Mouse (Mus musculus): ENCODE measurements around the gene Sh3bp5. TPM values are rescaled to one million over a fixed set of nuclear protein-coding genes. Genes with fewer than 3 reads are reported as not detected.

The Sh3bp5 gene
- polyA plus RNA-seq, 1 experiment: 43.4 TPM

DNA sequence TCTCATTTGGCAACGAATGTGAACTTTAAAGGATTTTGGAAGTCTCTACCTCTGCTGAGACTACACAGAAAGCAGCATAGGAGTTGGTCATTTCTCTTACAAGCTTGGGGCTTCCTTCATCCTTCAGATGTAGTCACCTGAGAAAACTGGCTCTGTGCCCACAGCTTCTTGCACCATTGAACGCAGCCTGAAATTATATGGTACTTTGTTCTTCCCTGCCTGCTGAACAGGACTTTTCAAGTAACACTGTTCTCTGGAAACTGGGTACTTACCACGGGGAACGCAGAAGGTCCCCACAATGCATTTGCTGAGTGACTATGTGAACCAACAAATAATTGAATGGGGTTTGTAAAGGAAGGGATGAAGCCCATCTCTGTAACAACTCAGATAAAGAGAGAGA is 112.7 kb downstream of the Sh3bp5 start:
- peaks cover 5% of the 10 kb centered on the region; the same call in 1 of the 2 replicates for H3K4me1 ChIP-seq (ENCODE audit: control insufficient read depth, insufficient read depth, low read length)
- 47% methylated on average over 4 of the region's 4 CpGs for WGBS
- no peaks in the 10 kb centered on the region for H3K36me3 ChIP-seq (ENCODE audit: control insufficient read depth, insufficient read depth, low read length)
- H3K27me3 ChIP-seq (replicated peaks; ENCODE audit: control insufficient read depth, insufficient read depth, low read length): no peaks in the 10 kb centered on the region
- TF ChIP-seq POLR2A (IDR thresholded peaks at IDR 0.05; ENCODE audit: low read depth, low read length) (no peak), CTCF (conservative IDR thresholded peaks at IDR 0.05; ENCODE audit: insufficient read depth, insufficient read length, low read depth, low read length) (no peak)
- H3K4me3 ChIP-seq (ENCODE audit: insufficient read depth, low read depth, low read length): no peak overlapping the region
- H3K27ac ChIP-seq (ENCODE audit: insufficient read depth, low read depth, low read length): no peak overlapping the region
- DNase-seq: peak; percentile 34

DNA sequence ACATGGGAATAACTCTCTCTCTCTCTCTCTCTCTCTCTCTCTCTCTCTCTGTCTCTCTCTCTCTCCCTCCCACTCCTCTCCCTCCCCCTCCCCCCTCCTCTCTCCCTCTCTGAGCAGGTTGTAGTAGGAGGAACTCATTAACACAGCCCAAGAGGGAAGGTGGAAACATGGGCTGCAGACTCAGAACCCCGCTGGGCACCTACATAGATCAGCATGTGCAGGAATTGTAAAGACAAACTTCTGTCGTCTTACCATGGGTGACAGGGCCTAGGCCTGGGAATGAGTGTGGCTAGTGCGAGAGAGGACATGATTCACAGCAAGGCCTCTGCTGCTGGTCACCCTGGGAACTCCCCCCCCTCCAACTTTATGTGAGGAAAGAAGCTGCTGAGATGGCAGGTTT is 113.7 kb downstream of the Sh3bp5 start:
- no peak overlapping the region for H3K4me3 ChIP-seq (ENCODE audit: insufficient read depth, low read depth, low read length)
- H3K27ac ChIP-seq (ENCODE audit: insufficient read depth, low read depth, low read length): no peak overlapping the region
- H3K27me3 ChIP-seq (replicated peaks; ENCODE audit: control insufficient read depth, insufficient read depth, low read length): no peaks in the 10 kb centered on the region
- TF ChIP-seq POLR2A (IDR thresholded peaks at IDR 0.05; ENCODE audit: low read depth, low read length) (no peak), CTCF (conservative IDR thresholded peaks at IDR 0.05; ENCODE audit: insufficient read depth, insufficient read length, low read depth, low read length) (no peak)
- no peaks in the 10 kb centered on the region for H3K36me3 ChIP-seq (ENCODE audit: control insufficient read depth, insufficient read depth, low read length)
- WGBS: 93% methylated on average over 3 of the region's 3 CpGs
- H3K4me1 ChIP-seq (ENCODE audit: control insufficient read depth, insufficient read depth, low read length): peaks cover 5% of the 10 kb centered on the region; the same call in 1 of the 2 replicates
- no peak for DNase-seq

DNA sequence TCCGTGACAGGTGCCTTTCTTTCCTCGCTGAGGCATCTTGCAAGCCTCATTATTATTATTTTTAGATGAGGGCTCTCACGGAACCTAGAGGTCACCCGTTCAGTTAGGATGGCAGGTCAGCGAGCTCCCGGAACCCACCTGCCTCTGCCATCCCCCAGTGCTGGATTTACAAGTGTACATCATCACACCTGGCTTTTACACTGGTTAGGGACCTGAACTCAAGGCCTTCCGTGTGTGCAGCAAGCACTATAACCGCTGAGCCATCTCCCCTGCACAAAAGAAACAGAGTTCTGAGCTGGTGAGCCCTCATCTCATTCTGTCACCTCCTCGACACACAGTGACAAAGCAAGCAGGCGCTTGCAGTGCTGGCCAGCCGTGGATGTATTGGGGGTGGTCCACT is 114.7 kb downstream of the Sh3bp5 start:
- no peak for TF ChIP-seq POLR2A (IDR thresholded peaks at IDR 0.05; ENCODE audit: low read depth, low read length)
- TF ChIP-seq CTCF (conservative IDR thresholded peaks at IDR 0.05; ENCODE audit: insufficient read depth, insufficient read length, low read depth, low read length): no peak
- WGBS: 94% methylated on average over 11 of the region's 11 CpGs
- Histone ChIP-seq H3K27ac (ENCODE audit: insufficient read depth, low read depth, low read length) (no peak overlapping the region), H3K36me3 (ENCODE audit: control insufficient read depth, insufficient read depth, low read length) (no peaks in the 10 kb centered on the region), H3K4me1 (ENCODE audit: control insufficient read depth, insufficient read depth, low read length) (peaks cover 5% of the 10 kb centered on the region; the same call in 1 of the 2 replicates), H3K4me3 (ENCODE audit: insufficient read depth, low read depth, low read length) (no peak overlapping the region), H3K27me3 (replicated peaks; ENCODE audit: control insufficient read depth, insufficient read depth, low read length) (no peaks in the 10 kb centered on the region)
- DNase-seq: no peak

DNA sequence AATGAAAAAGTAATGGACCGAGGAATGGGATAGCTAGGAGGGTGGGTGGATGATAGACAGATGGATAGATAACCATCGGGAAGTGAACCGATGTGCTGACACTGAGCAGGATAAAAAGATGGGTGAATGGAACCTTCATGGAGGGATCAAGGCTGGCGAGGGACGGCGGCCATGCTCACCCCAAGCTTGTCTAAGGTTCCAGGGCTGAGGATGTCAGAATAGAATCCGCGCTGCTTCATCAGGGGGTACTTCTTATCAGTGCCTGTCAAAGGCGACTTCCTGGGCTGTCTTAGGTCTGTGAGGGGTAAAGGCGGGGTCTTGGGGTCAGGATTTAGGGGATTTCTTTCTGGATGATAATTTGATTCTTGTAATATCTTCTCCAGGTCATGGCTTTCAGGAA is 116.3 kb downstream of the Sh3bp5 start:
- Histone ChIP-seq H3K27ac (ENCODE audit: insufficient read depth, low read depth, low read length) (no peak overlapping the region), H3K4me3 (ENCODE audit: insufficient read depth, low read depth, low read length) (no peak overlapping the region), H3K36me3 (ENCODE audit: control insufficient read depth, insufficient read depth, low read length) (no peaks in the 10 kb centered on the region), H3K27me3 (replicated peaks; ENCODE audit: control insufficient read depth, insufficient read depth, low read length) (no peaks in the 10 kb centered on the region), H3K4me1 (ENCODE audit: control insufficient read depth, insufficient read depth, low read length) (peaks cover 5% of the 10 kb centered on the region; the same call in 1 of the 2 replicates)
- 88% methylated on average over 10 of the region's 10 CpGs for WGBS
- TF ChIP-seq POLR2A (IDR thresholded peaks at IDR 0.05; ENCODE audit: low read depth, low read length): no peak
- TF ChIP-seq CTCF (conservative IDR thresholded peaks at IDR 0.05; ENCODE audit: insufficient read depth, insufficient read length, low read depth, low read length): no peak
- DNase-seq: no peak

DNA sequence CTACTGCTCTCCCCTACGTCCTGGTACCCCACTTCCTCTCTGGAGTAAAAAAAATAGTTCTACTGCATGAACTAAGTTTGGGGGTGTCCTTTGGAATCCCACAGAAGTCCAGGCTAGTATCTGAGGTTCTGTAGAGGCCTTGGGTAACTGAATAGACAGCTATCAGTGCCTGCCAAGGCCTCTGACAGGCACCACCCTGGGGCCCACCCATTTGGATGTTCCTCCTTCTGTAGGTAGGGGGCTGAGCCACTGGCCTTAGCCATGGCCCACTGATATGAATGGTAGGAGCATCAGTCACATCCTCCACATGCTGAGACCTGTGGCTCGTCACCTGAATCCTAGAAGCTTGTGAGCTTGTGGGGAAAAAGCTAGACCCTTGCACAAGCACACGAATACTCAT is 118.1 kb downstream of the Sh3bp5 start:
- no peaks in the 10 kb centered on the region for H3K36me3 ChIP-seq (ENCODE audit: control insufficient read depth, insufficient read depth, low read length)
- no peak for TF ChIP-seq POLR2A (IDR thresholded peaks at IDR 0.05; ENCODE audit: low read depth, low read length)
- TF ChIP-seq CTCF (conservative IDR thresholded peaks at IDR 0.05; ENCODE audit: insufficient read depth, insufficient read length, low read depth, low read length): no peak
- WGBS: 94% methylated on average over 3 of the region's 3 CpGs
- H3K27me3 ChIP-seq (replicated peaks; ENCODE audit: control insufficient read depth, insufficient read depth, low read length): no peaks in the 10 kb centered on the region
- H3K4me1 ChIP-seq (ENCODE audit: control insufficient read depth, insufficient read depth, low read length): no peaks in the 10 kb centered on the region
- H3K27ac ChIP-seq (ENCODE audit: insufficient read depth, low read depth, low read length): no peak overlapping the region
- no peak for DNase-seq
- no peak overlapping the region for H3K4me3 ChIP-seq (ENCODE audit: insufficient read depth, low read depth, low read length)

DNA sequence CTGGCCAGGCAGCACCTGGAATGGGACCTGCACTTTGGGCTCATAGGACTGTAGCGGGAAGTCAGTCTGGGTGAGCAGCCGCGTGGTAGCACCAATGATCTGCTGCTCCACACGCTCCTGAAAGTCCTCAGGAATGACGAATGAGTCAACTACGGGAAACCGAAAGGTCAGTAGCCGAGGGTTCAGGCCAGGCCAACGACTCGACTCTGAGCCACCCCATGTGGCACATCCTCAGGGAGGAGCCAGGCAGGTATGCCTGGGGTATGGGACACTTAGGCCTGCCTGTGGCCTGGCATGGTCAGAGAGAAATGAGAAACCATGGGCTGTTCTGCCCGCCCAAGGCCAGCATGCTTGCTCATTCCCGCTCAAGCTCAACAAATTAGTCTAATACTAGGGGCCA is 119.3 kb downstream of the Sh3bp5 start:
- Histone ChIP-seq H3K4me1 (ENCODE audit: control insufficient read depth, insufficient read depth, low read length) (no peaks in the 10 kb centered on the region), H3K4me3 (ENCODE audit: insufficient read depth, low read depth, low read length) (no peak overlapping the region), H3K36me3 (ENCODE audit: control insufficient read depth, insufficient read depth, low read length) (no peaks in the 10 kb centered on the region), H3K27me3 (replicated peaks; ENCODE audit: control insufficient read depth, insufficient read depth, low read length) (no peaks in the 10 kb centered on the region), H3K27ac (ENCODE audit: insufficient read depth, low read depth, low read length) (no peak overlapping the region)
- DNase-seq: no peak
- TF ChIP-seq CTCF (conservative IDR thresholded peaks at IDR 0.05; ENCODE audit: insufficient read depth, insufficient read length, low read depth, low read length) (no peak), POLR2A (IDR thresholded peaks at IDR 0.05; ENCODE audit: low read depth, low read length) (no peak)
- WGBS: 42% methylated on average over 12 of the region's 12 CpGs

DNA sequence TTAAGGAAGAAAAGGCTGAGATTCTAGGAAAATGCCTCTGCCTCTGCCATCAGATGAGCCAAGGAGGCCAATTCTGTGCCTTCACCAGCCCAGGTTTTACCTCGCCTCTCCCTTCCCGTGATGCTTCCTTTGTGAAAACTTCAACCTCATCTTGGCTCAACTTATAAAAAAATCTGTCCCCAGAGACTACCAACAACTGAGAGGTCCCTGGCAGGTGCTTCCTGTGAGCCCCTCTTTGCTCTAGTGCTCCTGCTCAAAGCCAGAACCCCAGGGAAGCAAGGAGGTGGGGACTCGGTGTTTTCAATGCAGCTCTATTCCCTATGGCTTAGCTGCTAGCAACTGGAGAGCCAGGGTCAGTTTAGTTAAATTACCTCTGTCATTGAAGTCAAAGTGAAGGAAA is 122.7 kb downstream of the Sh3bp5 start:
- WGBS: 45% methylated on average over 3 of the region's 3 CpGs
- TF ChIP-seq POLR2A (IDR thresholded peaks at IDR 0.05; ENCODE audit: low read depth, low read length): no peak
- no peak for TF ChIP-seq CTCF (conservative IDR thresholded peaks at IDR 0.05; ENCODE audit: insufficient read depth, insufficient read length, low read depth, low read length)
- H3K4me3 ChIP-seq (ENCODE audit: insufficient read depth, low read depth, low read length): no peak overlapping the region
- no peaks in the 10 kb centered on the region for H3K27me3 ChIP-seq (replicated peaks; ENCODE audit: control insufficient read depth, insufficient read depth, low read length)
- H3K27ac ChIP-seq (ENCODE audit: insufficient read depth, low read depth, low read length): no peak overlapping the region
- H3K4me1 ChIP-seq (ENCODE audit: control insufficient read depth, insufficient read depth, low read length): no peaks in the 10 kb centered on the region
- no peak for DNase-seq
- H3K36me3 ChIP-seq (ENCODE audit: control insufficient read depth, insufficient read depth, low read length): no peaks in the 10 kb centered on the region

Other genes starting within 250 kb of the Sh3bp5 start
- gene Tnnc1, start 227.8 kb downstream of the Sh3bp5 start, polyA plus RNA-seq (2012; rRNA removed): 2.1 and 9.1 TPM in 2 replicates
- 244 and 277 TPM in 2 replicates for gene Nisch, start 219.1 kb downstream of the Sh3bp5 start, polyA plus RNA-seq (2012; rRNA removed)
- gene Sema3g, start 218.2 kb downstream of the Sh3bp5 start, polyA plus RNA-seq (2012; rRNA removed): 34.2 and 38.8 TPM in 2 replicates
- gene Phf7, start 184.8 kb downstream of the Sh3bp5 start, polyA plus RNA-seq (2012; rRNA removed): 7.3 and 7.5 TPM in 2 replicates
- gene Bap1, start 184.6 kb downstream of the Sh3bp5 start, polyA plus RNA-seq (2012; rRNA removed): 58.9 and 65.9 TPM in 2 replicates
- gene Dnah1, start 112.2 kb downstream of the Sh3bp5 start, polyA plus RNA-seq (2012; rRNA removed): 0.35 and 0.41 TPM in 2 replicates
- 13.6 and 16.2 TPM in 2 replicates for gene Capn7, start 99.4 kb downstream of the Sh3bp5 start, polyA plus RNA-seq (2012; rRNA removed)
- 34.3 and 34.7 TPM in 2 replicates for gene Eaf1, start 58.3 kb upstream of the Sh3bp5 start, polyA plus RNA-seq (2012; rRNA removed)
- gene Mettl6, start 59.0 kb upstream of the Sh3bp5 start, polyA plus RNA-seq (2012; rRNA removed): 5.9 and 9.2 TPM in 2 replicates
- gene Colq, start 155.3 kb upstream of the Sh3bp5 start, polyA plus RNA-seq (2012; rRNA removed): 0.27 and 1.2 TPM in 2 replicates
- not detected in 2 replicates for gene Gm49387, start 204.8 kb upstream of the Sh3bp5 start, polyA plus RNA-seq (2012; rRNA removed)
- 119 and 134 TPM in 2 replicates for gene Btd, start 204.9 kb upstream of the Sh3bp5 start, polyA plus RNA-seq (2012; rRNA removed)
- gene Hacl1, start 205.2 kb upstream of the Sh3bp5 start, polyA plus RNA-seq (2012; rRNA removed): 129 and 154 TPM in 2 replicates

Data from kidney, adult 2 months (tissue).